1 mouse cellular context compared by ENCODE assay signal in genomic region chr10:98880711-98881110, GRCm38 (mm10).
TF ChIP-seq lines count a peak whose summit lies in the region.

No protein-coding gene starts in this region.

TF ChIP-seq in CH12.LX, 34 proteins besides CTCF, POLR2A, EP300 and RAD21 (continued from another document):
- no peak for TF ChIP-seq HCFC1 (IDR thresholded peaks at IDR 0.05; ENCODE audit: low read depth, low read length)
- TF ChIP-seq ZMIZ1 (IDR thresholded peaks at IDR 0.05; ENCODE audit: low read depth, low read length), result no peak
